Mouse (Mus musculus) lung, adult 18-20 months (tissue): ENCODE results near the gene Nup62.

Source experiments
- DNase-seq, 2 experiments: peaks; one replicate each; pipeline ENCODE4 v3.0.0; 2022; ENCODE audit warnings: mixed read lengths in 2 of 2

Gene Nup62

GRCm38 (mm10) chr7:44849416-44850111, 33.7 kb downstream of the Nup62 start:
- DNase-seq, result peak; percentile 93 to 94

GRCm38 (mm10) chr7:44850146-44850545, 34.3 kb downstream of the Nup62 start:
- DNase-seq, result peak; percentile 72 to 78

DNA sequence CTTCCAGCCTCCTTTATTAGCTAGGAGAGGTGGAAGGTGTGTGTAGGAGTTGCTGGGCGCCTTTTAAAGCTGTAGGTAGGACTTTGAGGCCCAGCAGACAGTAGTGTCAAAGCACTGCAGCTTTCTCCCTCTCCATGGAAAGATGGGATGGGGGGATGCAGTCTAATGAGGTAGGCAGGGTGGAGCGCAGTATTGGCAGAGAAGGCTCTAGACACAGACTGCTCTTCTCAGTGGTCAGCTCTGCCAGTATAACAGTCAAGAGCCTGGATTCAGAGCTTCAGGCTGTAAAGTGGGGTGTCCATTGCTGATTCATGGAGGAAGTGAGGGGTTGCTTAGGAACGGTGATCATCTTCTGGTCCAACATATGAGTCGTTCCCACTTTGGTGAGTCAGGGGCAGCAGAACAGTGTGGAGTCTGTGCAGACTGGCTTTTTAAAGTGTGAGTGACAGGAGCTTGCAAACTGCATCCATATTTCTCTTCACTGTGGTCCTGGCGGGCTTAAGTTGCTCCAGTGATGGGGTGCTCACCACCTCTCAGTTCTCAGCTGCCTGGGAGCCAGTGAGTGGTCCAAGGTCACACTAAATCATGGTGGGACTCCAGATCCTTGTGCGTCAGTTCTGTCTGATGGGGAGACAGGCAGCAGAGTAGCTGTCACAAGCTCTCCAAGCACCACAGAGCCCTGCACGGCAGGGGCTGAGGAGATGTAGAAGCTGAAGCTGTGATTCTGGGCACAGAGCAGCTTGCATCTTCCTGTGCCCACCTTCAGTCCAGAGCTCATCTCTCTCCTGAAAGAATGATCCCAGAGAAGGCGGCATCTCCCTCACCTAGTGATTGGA, 35.1 kb downstream of the Nup62 start:
- DNase-seq, result no peak

GRCm38 (mm10) chr7:44851625-44852234, 35.8 kb downstream of the Nup62 start:
- no peak for DNase-seq

DNA sequence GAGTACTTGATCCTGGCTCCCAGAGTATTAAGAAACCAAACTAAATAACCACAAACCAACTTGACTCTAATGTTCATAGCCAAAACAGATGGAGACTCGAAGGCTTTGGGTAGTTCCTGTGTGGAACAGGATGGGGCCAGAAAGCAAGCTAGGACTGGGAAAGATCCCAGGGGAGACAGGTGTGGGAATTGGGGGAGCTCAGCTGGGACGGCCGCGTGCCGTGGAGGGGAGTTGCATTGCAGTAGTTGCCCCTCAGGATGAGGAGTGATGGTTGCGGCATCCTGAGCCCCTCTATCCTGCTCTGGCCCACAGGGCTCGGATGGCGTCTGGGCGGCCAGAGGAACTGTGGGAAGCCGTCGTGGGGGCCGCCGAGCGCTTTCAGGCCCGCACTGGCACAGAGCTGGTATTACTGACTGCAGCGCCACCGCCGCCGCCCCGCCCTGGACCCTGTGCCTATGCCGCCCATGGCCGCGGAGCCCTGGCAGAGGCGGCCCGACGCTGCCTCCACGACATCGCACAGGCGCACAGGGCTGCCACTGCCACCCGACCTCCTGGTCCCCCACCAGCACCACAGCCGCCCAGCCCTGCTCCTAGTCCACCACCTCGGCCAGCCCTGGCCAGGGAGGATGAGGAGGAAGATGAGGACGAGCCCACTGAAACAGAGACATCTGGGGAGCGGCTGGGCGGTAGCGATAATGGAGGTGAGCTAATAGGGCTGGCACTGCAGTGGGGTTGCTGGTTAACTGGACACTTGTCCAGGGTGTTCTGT, 36.6 kb downstream of the Nup62 start:
- DNase-seq, result no peak

- DNase-seq, result no peak
Measured at GRCm38 (mm10) chr7:44853065-44853464, 37.2 kb downstream of the Nup62 start.

DNA sequence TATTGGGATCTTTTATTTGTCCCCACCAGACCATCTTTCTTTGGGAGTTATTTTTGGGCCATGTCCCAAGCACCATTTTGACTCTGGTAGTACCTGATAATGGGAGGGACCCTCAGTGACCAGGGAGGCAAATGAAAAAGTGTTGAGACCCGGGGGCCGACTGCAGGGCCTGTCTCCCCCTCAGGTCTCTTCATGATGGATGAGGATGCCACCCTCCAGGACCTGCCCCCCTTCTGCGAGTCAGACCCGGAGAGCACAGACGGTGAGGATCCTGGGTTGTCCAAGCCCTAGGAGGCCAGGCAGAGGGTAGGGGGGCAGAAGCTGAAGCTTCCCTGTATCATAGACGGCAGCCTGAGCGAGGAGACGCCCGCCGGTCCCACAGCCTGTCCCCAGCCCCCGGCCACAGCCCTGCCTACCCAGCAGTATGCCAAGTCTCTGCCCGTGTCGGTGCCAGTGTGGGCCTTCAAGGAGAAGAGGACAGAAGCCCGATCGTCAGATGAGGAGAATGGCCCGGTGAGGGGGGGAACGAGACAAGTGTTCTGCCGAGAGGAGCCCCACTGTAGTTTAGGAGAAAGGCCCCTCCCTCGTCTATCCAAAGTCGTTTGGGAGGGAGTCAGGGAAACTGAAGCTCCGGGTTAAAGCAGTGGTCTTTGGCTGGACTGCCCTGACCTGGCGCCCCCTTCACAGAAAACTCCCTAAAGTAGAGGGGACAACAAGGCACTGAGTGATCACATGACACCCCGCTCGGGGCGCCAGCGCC, 37.9 kb downstream of the Nup62 start:
- no peak for DNase-seq

- DNase-seq, result peak; percentile 91 to 93
Measured at GRCm38 (mm10) chr7:44854356-44855031, 38.6 kb downstream of the Nup62 start.

- no peak for DNase-seq
Measured at GRCm38 (mm10) chr7:44855036-44855435, 39.1 kb downstream of the Nup62 start.

GRCm38 (mm10) chr7:44856265-44856916, 40.5 kb downstream of the Nup62 start:
- DNase-seq, result no peak

GRCm38 (mm10) chr7:44857042-44857552, 41.2 kb downstream of the Nup62 start, which contains the start of gene Pnkp:
Pnkp (plus strand) TSS chr7:44857139.
- DNase-seq, result peak; percentile 86 to 89

GRCm38 (mm10) chr7:44857905-44858304, 42.0 kb downstream of the Nup62 start:
- peak; percentile 59 to 63 for DNase-seq

- DNase-seq, result no peak
Measured at GRCm38 (mm10) chr7:44859896-44860295, 44.0 kb downstream of the Nup62 start.

GRCm38 (mm10) chr7:44860576-44861428, 44.9 kb downstream of the Nup62 start:
- DNase-seq, result peak; percentile 43 to 57

DNA sequence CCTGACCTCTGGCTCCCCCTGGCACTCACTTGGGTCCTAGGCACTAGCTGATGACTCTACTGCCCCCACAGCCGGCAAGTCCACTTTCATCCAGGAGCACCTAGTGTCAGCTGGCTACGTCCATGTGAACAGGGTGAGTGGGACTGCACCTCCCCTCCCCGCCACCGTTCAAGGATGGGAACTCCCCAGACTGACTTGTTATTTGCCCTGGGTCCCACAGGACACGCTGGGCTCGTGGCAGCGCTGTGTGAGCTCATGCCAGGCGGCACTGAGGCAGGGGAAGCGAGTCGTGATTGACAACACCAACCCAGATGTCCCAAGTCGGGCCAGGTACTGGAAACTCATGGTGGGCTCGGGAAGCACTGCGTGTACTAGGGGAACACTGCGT, 45.5 kb downstream of the Nup62 start:
- no peak for DNase-seq

GRCm38 (mm10) chr7:44862434-44862833, 46.5 kb downstream of the Nup62 start:
- DNase-seq, result no peak

DNA sequence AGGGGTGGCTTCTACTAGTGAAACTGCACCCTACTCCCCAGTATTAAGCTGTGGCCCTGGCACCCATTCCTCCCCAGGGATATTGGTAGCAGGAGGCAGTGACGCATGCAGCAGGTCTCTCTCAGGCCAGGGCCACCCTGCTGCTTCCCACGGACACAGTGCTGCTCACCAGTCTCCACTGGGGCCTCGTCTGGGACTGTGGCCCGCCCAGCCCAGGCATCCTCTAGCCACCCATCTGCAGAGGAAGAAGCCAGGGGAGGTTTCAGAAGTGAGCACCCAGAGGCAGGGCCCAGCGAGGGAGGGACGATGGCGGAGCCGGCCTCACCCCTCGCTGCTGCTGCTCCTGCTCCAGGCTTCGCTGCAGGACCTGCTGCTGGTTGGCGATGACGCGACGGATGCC, 47.3 kb downstream of the Nup62 start:
- no peak for DNase-seq

GRCm38 (mm10) chr7:44863982-44864494, 48.1 kb downstream of the Nup62 start:
- no peak for DNase-seq
